Mouse (Mus musculus): Measurements from ENCODE around the gene Prkcd. TPM values are rescaled to one million over a fixed set of nuclear protein-coding genes. Genes with fewer than 3 reads are reported as not detected.

The Prkcd gene
- polyA plus RNA-seq, 1 experiment from 2014 or later: 35.7 TPM

- Histone ChIP-seq H3K4me3 (ENCODE audit: low read depth, low read length) (no peak overlapping the region), H3K9me3 (ENCODE audit: control insufficient read depth, low read length) (no peaks in the 10 kb centered on the region), H3K27ac (replicated peaks; ENCODE audit: low read depth, low read length) (no peak overlapping the region), H3K4me1 (ENCODE audit: control insufficient read depth, insufficient read depth, low read length) (no peaks in the 10 kb centered on the region), H3K36me3 (ENCODE audit: control insufficient read depth, insufficient read depth, low read length) (peaks cover 23% of the 10 kb centered on the region), H3K27me3 (ENCODE audit: control insufficient read depth, insufficient read depth, low read length) (no peaks in the 10 kb centered on the region), H3K4me2 (ENCODE audit: low read depth, severe bottlenecking) (no peak overlapping the region), H3K9ac (ENCODE audit: low read length) (no peak overlapping the region)
- ATAC-seq (ENCODE audit: insufficient number of reproducible peaks, low FRiP score, low TSS enrichment, low read depth): no peak
- WGBS: 85% methylated on average over 9 of the region's 9 CpGs
- no peak for DNase-seq (ENCODE audit: low spot score)
Observed at GRCm38 (mm10) chr14:30557730-30558129, 68.3 kb downstream of the Prkcd start.

- ATAC-seq (ENCODE audit: insufficient number of reproducible peaks, low FRiP score, low TSS enrichment, low read depth) (no peak), DNase-seq (ENCODE audit: low spot score) (no peak)
- 92% methylated on average over 2 of the region's 2 CpGs for WGBS
- Histone ChIP-seq H3K4me3 (ENCODE audit: low read depth, low read length) (no peak overlapping the region), H3K9ac (ENCODE audit: low read length) (no peak overlapping the region), H3K27ac (replicated peaks; ENCODE audit: low read depth, low read length) (no peak overlapping the region), H3K9me3 (ENCODE audit: control insufficient read depth, low read length) (no peaks in the 10 kb centered on the region), H3K4me1 (ENCODE audit: control insufficient read depth, insufficient read depth, low read length) (no peaks in the 10 kb centered on the region), H3K36me3 (ENCODE audit: control insufficient read depth, insufficient read depth, low read length) (peaks cover 23% of the 10 kb centered on the region), H3K4me2 (ENCODE audit: low read depth, severe bottlenecking) (no peak overlapping the region), H3K27me3 (ENCODE audit: control insufficient read depth, insufficient read depth, low read length) (no peaks in the 10 kb centered on the region)
Observed at GRCm38 (mm10) chr14:30556651-30557050, 69.4 kb downstream of the Prkcd start.

- H3K27me3 ChIP-seq (ENCODE audit: control insufficient read depth, insufficient read depth, low read length): no peaks in the 10 kb centered on the region
- H3K4me2 ChIP-seq (ENCODE audit: low read depth, severe bottlenecking): no peak overlapping the region
- no peak for DNase-seq (ENCODE audit: low spot score)
- H3K27ac ChIP-seq (replicated peaks; ENCODE audit: low read depth, low read length): no peak overlapping the region
- ATAC-seq (ENCODE audit: insufficient number of reproducible peaks, low FRiP score, low TSS enrichment, low read depth): no peak
- no peak overlapping the region for H3K4me3 ChIP-seq (ENCODE audit: low read depth, low read length)
- H3K9ac ChIP-seq (ENCODE audit: low read length): no peak overlapping the region
- H3K36me3 ChIP-seq (ENCODE audit: control insufficient read depth, insufficient read depth, low read length): peaks cover 8% of the 10 kb centered on the region; the same call in 1 of the 2 replicates
- peaks cover 10% of the 10 kb centered on the region for H3K4me1 ChIP-seq (ENCODE audit: control insufficient read depth, insufficient read depth, low read length)
- no peaks in the 10 kb centered on the region for H3K9me3 ChIP-seq (ENCODE audit: control insufficient read depth, low read length)
- WGBS: 89% methylated on average over 4 of the region's 4 CpGs
Observed at GRCm38 (mm10) chr14:30553185-30553584, 72.8 kb downstream of the Prkcd start.

GRCm38 (mm10) chr14:30551981-30552380, 74.0 kb downstream of the Prkcd start:
- H3K27me3 ChIP-seq (ENCODE audit: control insufficient read depth, insufficient read depth, low read length): no peaks in the 10 kb centered on the region
- no peak for ATAC-seq (ENCODE audit: insufficient number of reproducible peaks, low FRiP score, low TSS enrichment, low read depth)
- peaks cover 2% of the 10 kb centered on the region; the same call in 1 of the 2 replicates for H3K36me3 ChIP-seq (ENCODE audit: control insufficient read depth, insufficient read depth, low read length)
- H3K4me1 ChIP-seq (ENCODE audit: control insufficient read depth, insufficient read depth, low read length): peaks cover 14% of the 10 kb centered on the region
- no peak overlapping the region for H3K9ac ChIP-seq (ENCODE audit: low read length)
- no peaks in the 10 kb centered on the region for H3K9me3 ChIP-seq (ENCODE audit: control insufficient read depth, low read length)
- H3K4me2 ChIP-seq (ENCODE audit: low read depth, severe bottlenecking): no peak overlapping the region
- WGBS: 91% methylated on average over 2 of the region's 2 CpGs
- H3K27ac ChIP-seq (replicated peaks; ENCODE audit: low read depth, low read length): no peak overlapping the region
- no peak for DNase-seq (ENCODE audit: low spot score)
- no peak overlapping the region for H3K4me3 ChIP-seq (ENCODE audit: low read depth, low read length)

- DNase-seq (ENCODE audit: low spot score) (no peak), ATAC-seq (ENCODE audit: insufficient number of reproducible peaks, low FRiP score, low TSS enrichment, low read depth) (no peak)
- H3K9ac ChIP-seq (ENCODE audit: low read length): no peak overlapping the region
- H3K27ac ChIP-seq (replicated peaks; ENCODE audit: low read depth, low read length): no peak overlapping the region
- H3K27me3 ChIP-seq (ENCODE audit: control insufficient read depth, insufficient read depth, low read length): no peaks in the 10 kb centered on the region
- H3K36me3 ChIP-seq (ENCODE audit: control insufficient read depth, insufficient read depth, low read length): peaks cover 2% of the 10 kb centered on the region; the same call in 1 of the 2 replicates
- no peak overlapping the region for H3K4me3 ChIP-seq (ENCODE audit: low read depth, low read length)
- 84% methylated on average over 5 of the region's 5 CpGs for WGBS
- no peaks in the 10 kb centered on the region for H3K9me3 ChIP-seq (ENCODE audit: control insufficient read depth, low read length)
- peaks cover 14% of the 10 kb centered on the region for H3K4me1 ChIP-seq (ENCODE audit: control insufficient read depth, insufficient read depth, low read length)
- H3K4me2 ChIP-seq (ENCODE audit: low read depth, severe bottlenecking): peak overlapping the region; percentile 92; the same call in 1 of the 2 replicates
Observed at GRCm38 (mm10) chr14:30551509-30551908, 74.5 kb downstream of the Prkcd start.

- H3K27ac ChIP-seq (replicated peaks; ENCODE audit: low read depth, low read length): no peak overlapping the region
- 37% methylated on average over 8 of the region's 8 CpGs for WGBS
Observed at GRCm38 (mm10) chr14:30550232-30551070, 75.6 kb downstream of the Prkcd start.

GRCm38 (mm10) chr14:30549777-30550149, 76.2 kb downstream of the Prkcd start:
- WGBS: 1% methylated on average over 10 of the region's 10 CpGs
- no peaks in the 10 kb centered on the region for H3K9me3 ChIP-seq (ENCODE audit: control insufficient read depth, low read length)
- DNase-seq (ENCODE audit: low spot score): peak; percentile 48

More at GRCm38 (mm10) chr14:30550232-30551070, 75.6 kb downstream of the Prkcd start:
- Histone ChIP-seq H3K4me2 (ENCODE audit: low read depth, severe bottlenecking) (peak overlapping the region; percentile 92), H3K36me3 (ENCODE audit: control insufficient read depth, insufficient read depth, low read length) (peaks cover 2% of the 10 kb centered on the region; the same call in 1 of the 2 replicates), H3K4me3 (ENCODE audit: low read depth, low read length) (peak overlapping the region; percentile 67), H3K27me3 (ENCODE audit: control insufficient read depth, insufficient read depth, low read length) (no peaks in the 10 kb centered on the region), H3K9ac (ENCODE audit: low read length) (peak overlapping the region; percentile 86), H3K9me3 (ENCODE audit: control insufficient read depth, low read length) (no peaks in the 10 kb centered on the region), H3K4me1 (ENCODE audit: control insufficient read depth, insufficient read depth, low read length) (peaks cover 14% of the 10 kb centered on the region)
- DNase-seq (ENCODE audit: low spot score) (no peak), ATAC-seq (ENCODE audit: insufficient number of reproducible peaks, low FRiP score, low TSS enrichment, low read depth) (no peak)

GRCm38 (mm10) chr14:30548965-30549776, 76.8 kb downstream of the Prkcd start:
- H3K36me3 ChIP-seq (ENCODE audit: control insufficient read depth, insufficient read depth, low read length): peaks cover 2% of the 10 kb centered on the region; the same call in 1 of the 2 replicates
- DNase-seq (ENCODE audit: low spot score) (peak; percentile 98), ATAC-seq (ENCODE audit: insufficient number of reproducible peaks, low FRiP score, low TSS enrichment, low read depth) (peak; percentile 91)
- peak overlapping the region; percentile 92 for H3K4me2 ChIP-seq (ENCODE audit: low read depth, severe bottlenecking)
- H3K4me1 ChIP-seq (ENCODE audit: control insufficient read depth, insufficient read depth, low read length): peaks cover 14% of the 10 kb centered on the region
- H3K4me3 ChIP-seq (ENCODE audit: low read depth, low read length): peak overlapping the region; percentile 67
- H3K9me3 ChIP-seq (ENCODE audit: control insufficient read depth, low read length): no peaks in the 10 kb centered on the region
- peak overlapping the region; percentile 86 for H3K9ac ChIP-seq (ENCODE audit: low read length)
- H3K27me3 ChIP-seq (ENCODE audit: control insufficient read depth, insufficient read depth, low read length): no peaks in the 10 kb centered on the region
- peak overlapping the region; percentile 70 for H3K27ac ChIP-seq (replicated peaks; ENCODE audit: low read depth, low read length)
- under 1% methylated on average over 69 of the region's 69 CpGs for WGBS

More at GRCm38 (mm10) chr14:30549777-30550149, 76.2 kb downstream of the Prkcd start:
- Histone ChIP-seq H3K9ac (ENCODE audit: low read length) (peak overlapping the region; percentile 86), H3K4me1 (ENCODE audit: control insufficient read depth, insufficient read depth, low read length) (peaks cover 14% of the 10 kb centered on the region), H3K4me3 (ENCODE audit: low read depth, low read length) (peak overlapping the region; percentile 67), H3K4me2 (ENCODE audit: low read depth, severe bottlenecking) (peak overlapping the region; percentile 92), H3K36me3 (ENCODE audit: control insufficient read depth, insufficient read depth, low read length) (peaks cover 2% of the 10 kb centered on the region; the same call in 1 of the 2 replicates), H3K27me3 (ENCODE audit: control insufficient read depth, insufficient read depth, low read length) (no peaks in the 10 kb centered on the region), H3K27ac (replicated peaks; ENCODE audit: low read depth, low read length) (peak overlapping the region; percentile 70)
- 0 out of 2 replicates have a peak, but pooled peaks have one; percentile 0 for ATAC-seq (ENCODE audit: insufficient number of reproducible peaks, low FRiP score, low TSS enrichment, low read depth)

Measured in limb, embryonic 11.5 days (tissue).